Mouse (Mus musculus) hindbrain, embryonic 15.5 days (tissue): ENCODE data around the gene Slc2a6. TPM values are rescaled to one million over a fixed set of nuclear protein-coding genes. Genes with fewer than 3 reads are reported as not detected.

Experiments used
- ATAC-seq: fragments of 200-750 bp; cut with Nextera tagmentation; 2 replicates; pipeline ENCODE4 v1.8.0; 2017; ENCODE audit warnings: low read depth, moderate number of reproducible peaks, moderate TSS enrichment; ENCODE audit not compliant: low FRiP score
- H3K27ac ChIP-seq: fragments of 300-500 bp; sonication (generic); replicated peaks from 2 replicates; pipeline ENCODE4 v1.5.1; 2015; ENCODE audit warnings: mild to moderate bottlenecking, inconsistent platforms
- H3K27me3 ChIP-seq: fragments of 300-500 bp; sonication (generic); 2 replicates; pipeline ENCODE4 v1.6.1; 2015; ENCODE audit warnings: control low read depth, inconsistent platforms
- H3K36me3 ChIP-seq: fragments of 300-500 bp; sonication (generic); 2 replicates; pipeline ENCODE4 v1.6.1; 2015; ENCODE audit warnings: control low read depth, inconsistent platforms
- H3K4me1 ChIP-seq: fragments of 300-500 bp; sonication (generic); replicated peaks from 2 replicates; pipeline ENCODE4 v1.6.1; 2015; ENCODE audit warnings: control low read depth, inconsistent platforms
- H3K4me2 ChIP-seq: fragments of 300-500 bp; sonication (generic); 2 replicates; pipeline ENCODE4 v1.6.1; 2015; ENCODE audit warnings: moderate library complexity, mild to moderate bottlenecking, inconsistent platforms
- H3K4me3 ChIP-seq: fragments of 300-500 bp; sonication (generic); 2 replicates; pipeline ENCODE4 v1.5.1; 2015; ENCODE audit warnings: mild to moderate bottlenecking, inconsistent platforms
- H3K9ac ChIP-seq: fragments of 300-500 bp; sonication (generic); 2 replicates; pipeline ENCODE4 v1.6.1; 2015; ENCODE audit warnings: inconsistent platforms
- H3K9me3 ChIP-seq: fragments of 300-500 bp; sonication (generic); 2 replicates; pipeline ENCODE4 v1.6.1; 2016; ENCODE audit warnings: control low read depth, inconsistent platforms
- WGBS: fragments of 180-500 bp; shearing (Covaris S2); methylation state at CpG from one replicate; pipeline ENCODE4 v1.1.7; 2015; 5-methylcytosine and 5-hydroxymethylcytosine counted together
- polyA plus RNA-seq: library from polyadenylated mRNA; unstranded; fragments of >200 nt; fragmentation: Nextera tagmentation; extraction: Ambion mirVana; gene quantifications from 2 replicates; pipeline ENCODE4 v1.2.1, GENCODE M21; 2015

The Slc2a6 gene
- polyA plus RNA-seq, 1 experiment from 2014 or later, result 14.1 TPM

GRCm38 (mm10) chr2:27028437-27029015 lies 728 bp upstream of the Slc2a6 start:
- Histone ChIP-seq H3K4me1 (peaks cover 14% of the 10 kb centered on the region), H3K4me2 (peak overlapping the region; percentile 56), H3K36me3 (no peaks in the 10 kb centered on the region), H3K9ac (0 out of 2 replicates have a peak overlapping the region, but pooled peaks have one; percentile 39), H3K27me3 (peaks cover 8% of the 10 kb centered on the region; the same call in 1 of the 2 replicates), H3K4me3 (peak overlapping the region; percentile 42), H3K9me3 (no peaks in the 10 kb centered on the region), H3K27ac (peak overlapping the region; percentile 61)
- ATAC-seq, result no peak
- WGBS, result 79% methylated on average over 4 of the region's 4 CpGs

DNA sequence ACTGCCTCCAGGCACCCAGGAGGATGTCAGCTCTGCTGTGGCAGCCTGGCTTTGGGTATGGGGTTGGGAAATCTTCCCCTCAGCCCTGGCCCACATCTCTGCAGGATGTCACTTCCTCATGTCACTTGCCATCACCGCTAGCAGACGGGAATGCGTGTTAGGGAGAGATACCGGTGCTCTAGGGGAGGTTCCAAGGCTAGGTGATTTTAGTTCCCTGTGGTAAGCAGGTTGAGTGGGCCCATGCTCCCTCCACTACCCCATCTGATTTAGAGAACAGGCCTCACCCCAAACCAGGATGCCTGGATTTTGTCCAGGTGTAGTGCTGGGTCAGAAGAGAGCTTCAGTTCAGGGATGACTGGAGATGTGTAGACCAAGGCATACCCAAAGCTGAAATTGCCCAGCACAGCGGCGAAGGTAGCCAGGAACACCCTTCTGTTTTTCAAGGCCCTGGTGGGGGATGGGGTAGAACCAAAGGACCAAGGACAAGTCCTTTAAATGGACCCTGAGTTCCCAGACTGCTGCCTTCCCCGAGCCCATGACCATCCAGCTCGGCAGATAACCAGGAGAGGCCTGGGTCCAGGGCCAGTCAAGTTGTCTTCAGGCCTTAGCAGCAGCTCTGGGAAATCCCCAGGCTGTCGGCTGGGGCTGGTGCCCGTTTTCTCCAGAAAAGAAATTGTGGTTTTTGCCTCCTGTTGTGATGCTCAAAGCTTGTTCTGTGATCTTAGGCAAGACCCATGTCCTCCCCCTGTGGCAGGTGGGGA lies 761 bp downstream of the Slc2a6 start:
- ATAC-seq, result no peak
- Histone ChIP-seq H3K27me3 (peaks cover 8% of the 10 kb centered on the region; the same call in 1 of the 2 replicates), H3K27ac (peak overlapping the region; percentile 61), H3K4me1 (peaks cover 14% of the 10 kb centered on the region), H3K9ac (peak overlapping the region; percentile 39), H3K36me3 (no peaks in the 10 kb centered on the region), H3K4me3 (peak overlapping the region; percentile 42), H3K9me3 (no peaks in the 10 kb centered on the region), H3K4me2 (peak overlapping the region; percentile 56)
- 70% methylated on average over 10 of the region's 10 CpGs for whole genome bisulfite sequencing

GRCm38 (mm10) chr2:27026332-27026731 lies 1.5 kb downstream of the Slc2a6 start:
- no peak overlapping the region for H3K9ac ChIP-seq
- no peak overlapping the region for H3K4me3 ChIP-seq
- 90% methylated on average over 3 of the region's 3 CpGs for WGBS
- H3K4me1 ChIP-seq, result peaks cover 14% of the 10 kb centered on the region
- H3K9me3 ChIP-seq, result no peaks in the 10 kb centered on the region
- peaks cover 8% of the 10 kb centered on the region; the same call in 1 of the 2 replicates for H3K27me3 ChIP-seq
- ATAC-seq, result no peak
- H3K36me3 ChIP-seq, result 0 out of 2 replicates have a peak, but pooled peaks cover 2% of the 10 kb centered on the region
- no peak overlapping the region; the same call in 1 of the 2 replicates for H3K27ac ChIP-seq
- peak overlapping the region; percentile 56 for H3K4me2 ChIP-seq

DNA sequence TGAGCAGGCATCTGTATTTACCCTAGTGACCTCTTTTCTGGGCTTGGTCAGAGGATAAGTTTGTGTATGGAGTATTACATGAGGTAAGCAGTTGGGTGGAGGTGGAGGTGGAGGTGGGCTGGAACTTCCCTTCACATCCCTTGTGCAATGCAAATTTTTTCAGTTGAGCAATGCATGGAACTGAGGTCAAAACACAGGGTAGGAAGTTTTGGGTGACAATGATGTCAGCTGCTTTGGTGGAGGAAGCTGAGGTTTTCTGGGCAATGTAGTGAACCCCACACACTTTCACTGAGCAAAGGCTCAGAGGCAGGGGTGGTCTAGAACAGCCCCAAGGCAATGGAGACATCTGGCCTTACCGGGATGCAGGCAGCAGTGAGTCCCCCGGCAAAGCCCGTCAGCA lies 2.3 kb downstream of the Slc2a6 start:
- WGBS, result 81% methylated on average over 3 of the region's 3 CpGs
- Histone ChIP-seq H3K36me3 (0 out of 2 replicates have a peak, but pooled peaks cover 2% of the 10 kb centered on the region), H3K4me1 (peaks cover 14% of the 10 kb centered on the region), H3K27me3 (peaks cover 8% of the 10 kb centered on the region; the same call in 1 of the 2 replicates), H3K4me3 (no peak overlapping the region), H3K9me3 (no peaks in the 10 kb centered on the region), H3K9ac (no peak overlapping the region), H3K27ac (no peak overlapping the region), H3K4me2 (no peak overlapping the region)
- no peak for ATAC-seq

GRCm38 (mm10) chr2:27024136-27024535 lies 3.7 kb downstream of the Slc2a6 start:
- H3K9ac ChIP-seq, result no peak overlapping the region

GRCm38 (mm10) chr2:27022612-27023011 lies 5.2 kb downstream of the Slc2a6 start:
- H3K4me2 ChIP-seq, result no peak overlapping the region
- ATAC-seq, result no peak

More at GRCm38 (mm10) chr2:27024136-27024535, 3.7 kb downstream of the Slc2a6 start:
- H3K36me3 ChIP-seq, result 0 out of 2 replicates have a peak, but pooled peaks cover 8% of the 10 kb centered on the region
- H3K9me3 ChIP-seq, result no peaks in the 10 kb centered on the region
- no peak overlapping the region for H3K4me3 ChIP-seq
- H3K4me1 ChIP-seq, result peaks cover 14% of the 10 kb centered on the region
- no peak overlapping the region for H3K27ac ChIP-seq
- peaks cover 3% of the 10 kb centered on the region; the same call in 1 of the 2 replicates for H3K27me3 ChIP-seq
- no peak for ATAC-seq
- WGBS, result 82% methylated on average over 14 of the region's 14 CpGs
- no peak overlapping the region for H3K4me2 ChIP-seq

GRCm38 (mm10) chr2:27021103-27021502 lies 6.7 kb downstream of the Slc2a6 start:
- H3K27me3 ChIP-seq, result no peaks in the 10 kb centered on the region
- H3K4me1 ChIP-seq, result no peaks in the 10 kb centered on the region
- WGBS, result 86% methylated on average over 1 of the region's 1 CpGs
- H3K4me3 ChIP-seq, result no peak overlapping the region
- peaks cover 29% of the 10 kb centered on the region for H3K36me3 ChIP-seq
- no peak overlapping the region for H3K4me2 ChIP-seq
- ATAC-seq, result no peak
- H3K9me3 ChIP-seq, result no peaks in the 10 kb centered on the region
- H3K27ac ChIP-seq, result no peak overlapping the region
- no peak overlapping the region for H3K9ac ChIP-seq

More at GRCm38 (mm10) chr2:27022612-27023011, 5.2 kb downstream of the Slc2a6 start:
- Histone ChIP-seq H3K9me3 (no peaks in the 10 kb centered on the region), H3K4me3 (no peak overlapping the region), H3K4me1 (peaks cover 13% of the 10 kb centered on the region), H3K9ac (no peak overlapping the region), H3K27me3 (no peaks in the 10 kb centered on the region), H3K36me3 (peaks cover 18% of the 10 kb centered on the region), H3K27ac (no peak overlapping the region)
- 80% methylated on average over 6 of the region's 6 CpGs for WGBS

DNA sequence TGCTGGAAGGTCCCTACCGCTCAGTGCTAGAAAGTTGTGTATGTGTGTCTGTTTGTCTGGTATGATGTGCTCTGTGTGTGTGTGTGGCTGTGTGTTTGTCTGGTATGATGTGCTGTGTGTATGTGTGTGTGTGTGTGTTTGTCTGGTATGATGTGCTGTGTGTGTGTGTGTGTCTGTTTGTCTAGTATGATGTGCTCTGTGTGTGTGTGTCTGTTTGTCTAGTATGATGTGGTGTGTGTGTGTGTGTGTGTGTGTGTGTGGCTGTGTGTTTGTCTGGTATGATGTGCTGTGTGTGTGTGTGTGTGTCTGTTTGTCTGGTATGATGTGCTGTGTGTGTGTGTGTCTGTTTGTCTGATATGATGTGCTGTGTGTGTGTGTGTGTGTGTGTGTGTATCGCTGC lies 8.3 kb downstream of the Slc2a6 start:
- no peak for ATAC-seq
- H3K27ac ChIP-seq, result no peak overlapping the region
- no peaks in the 10 kb centered on the region for H3K9me3 ChIP-seq
- no peaks in the 10 kb centered on the region for H3K27me3 ChIP-seq
- peaks cover 44% of the 10 kb centered on the region for H3K36me3 ChIP-seq
- H3K4me2 ChIP-seq, result no peak overlapping the region
- WGBS, result 87% methylated on average over 2 of the region's 2 CpGs
- no peak overlapping the region for H3K9ac ChIP-seq
- H3K4me1 ChIP-seq, result no peaks in the 10 kb centered on the region
- H3K4me3 ChIP-seq, result no peak overlapping the region

DNA sequence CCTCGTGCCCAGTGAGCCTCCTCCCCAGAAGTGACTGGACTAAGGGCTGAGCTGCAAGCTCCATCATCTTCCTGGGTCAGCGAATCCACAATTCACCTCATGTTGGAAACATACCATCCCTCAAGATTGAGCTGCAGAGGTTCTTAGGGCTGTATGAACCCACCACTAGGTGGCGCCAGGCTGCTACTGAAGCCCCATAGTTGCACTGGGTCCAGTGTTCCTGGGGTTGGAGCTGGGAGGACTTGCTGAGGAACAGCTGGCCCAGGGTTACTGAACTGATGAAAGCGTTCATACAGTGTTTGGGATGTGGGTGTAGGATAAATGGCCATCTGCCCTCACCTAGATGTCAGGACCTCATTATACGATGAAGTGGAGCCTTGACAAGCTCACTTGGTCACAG lies 10.0 kb downstream of the Slc2a6 start:
- ATAC-seq, result 0 out of 2 replicates have a peak, but pooled peaks have one; percentile 10
- Histone ChIP-seq H3K4me3 (no peak overlapping the region), H3K4me2 (no peak overlapping the region), H3K9me3 (no peaks in the 10 kb centered on the region), H3K36me3 (peaks cover 55% of the 10 kb centered on the region), H3K4me1 (no peaks in the 10 kb centered on the region), H3K27me3 (no peaks in the 10 kb centered on the region), H3K27ac (no peak overlapping the region), H3K9ac (no peak overlapping the region)
- WGBS, result 52% methylated on average over 5 of the region's 5 CpGs

GRCm38 (mm10) chr2:27009714-27010244 lies 18.0 kb downstream of the Slc2a6 start, which contains the start of gene Cacfd1:
Gene Cacfd1 (plus strand): TSS chr2:27009926.
- H3K27ac ChIP-seq, result peak within 1 kb of the TSS; percentile 91
- peaks cover 13% of the 10 kb centered on the region for H3K36me3 ChIP-seq
- H3K27me3 ChIP-seq, result no peaks in the 10 kb centered on the region
- H3K4me1 ChIP-seq, result peaks cover 25% of the 10 kb centered on the region
- H3K9me3 ChIP-seq, result no peaks in the 10 kb centered on the region
- peak within 1 kb of the TSS; percentile 84 for H3K4me3 ChIP-seq
- under 1% methylated on average over 43 of the region's 43 CpGs for WGBS
- H3K9ac ChIP-seq, result peak within 1 kb of the TSS; percentile 99
- peak within 1 kb of the TSS; percentile 78 for H3K4me2 ChIP-seq
- ATAC-seq, result peak; percentile 96

- Histone ChIP-seq H3K27ac (no peak overlapping the region), H3K4me3 (no peak overlapping the region), H3K27me3 (no peaks in the 10 kb centered on the region), H3K9ac (no peak overlapping the region), H3K36me3 (no peaks in the 10 kb centered on the region), H3K4me2 (no peak overlapping the region), H3K4me1 (peaks cover 25% of the 10 kb centered on the region), H3K9me3 (no peaks in the 10 kb centered on the region)
- 77% methylated on average over 7 of the region's 7 CpGs for WGBS
- ATAC-seq, result no peak
Observed at GRCm38 (mm10) chr2:27007701-27008100, 20.1 kb downstream of the Slc2a6 start.

DNA sequence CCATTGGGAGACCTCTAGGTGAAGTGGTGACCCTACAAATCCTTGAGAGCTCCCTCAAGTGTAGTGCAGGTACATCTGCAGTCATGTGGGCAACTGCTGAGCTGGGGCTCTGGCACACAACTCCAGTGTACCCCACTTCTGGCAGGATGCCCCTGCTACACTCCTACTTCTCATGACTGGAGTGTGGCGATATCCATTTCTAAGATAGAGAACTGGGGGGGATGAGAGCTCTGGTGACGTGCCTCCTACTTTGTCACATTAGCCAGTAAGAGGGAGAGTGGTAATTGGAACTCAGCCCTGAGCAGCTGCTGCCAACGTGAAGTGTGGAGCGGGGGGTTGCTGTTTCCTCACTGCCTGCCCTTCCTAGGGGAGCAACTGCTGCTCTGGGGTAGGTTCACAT lies 21.5 kb downstream of the Slc2a6 start:
- Histone ChIP-seq H3K27me3 (no peaks in the 10 kb centered on the region), H3K27ac (no peak overlapping the region), H3K36me3 (no peaks in the 10 kb centered on the region), H3K4me1 (peaks cover 18% of the 10 kb centered on the region), H3K4me2 (no peak overlapping the region), H3K9ac (no peak overlapping the region), H3K9me3 (no peaks in the 10 kb centered on the region), H3K4me3 (no peak overlapping the region)
- ATAC-seq, result no peak
- 65% methylated on average over 4 of the region's 4 CpGs for WGBS
